Mouse (Mus musculus) retina, embryonic 14.5 days (tissue): ENCODE data around the gene Bcl2l15.
"Not testable (repeated sequence)": the region's sequence is repeated elsewhere in the genome, so short reads cannot be mapped to it uniquely, and the experiment has no call there.

Experiments
- DNase-seq: peaks from one replicate; pipeline ENCODE4 v3.0.0-alpha.2; 2015; ENCODE audit warnings: low spot score

Bcl2l15 gene

DNA sequence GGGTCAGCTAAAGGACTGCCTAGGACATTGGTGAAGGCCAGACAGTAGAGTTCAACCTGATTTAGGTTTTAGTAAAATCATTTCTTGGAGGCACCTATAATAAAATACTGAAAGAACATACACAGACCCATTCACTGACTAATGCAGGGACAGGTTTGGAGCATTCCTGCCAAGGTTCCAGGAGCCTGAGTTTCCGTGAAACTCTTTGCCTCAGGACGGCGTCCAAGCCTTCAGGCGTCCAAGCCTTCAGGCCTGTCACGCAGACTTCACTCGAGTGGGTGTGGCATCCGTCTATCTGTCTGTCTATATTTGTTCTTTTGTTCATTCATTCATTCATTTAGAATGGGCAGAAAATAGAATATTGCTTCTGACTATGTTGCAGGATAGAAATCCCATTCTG is 1.3 kb upstream of the Bcl2l15 start:
- no peak for DNase-seq

DNA sequence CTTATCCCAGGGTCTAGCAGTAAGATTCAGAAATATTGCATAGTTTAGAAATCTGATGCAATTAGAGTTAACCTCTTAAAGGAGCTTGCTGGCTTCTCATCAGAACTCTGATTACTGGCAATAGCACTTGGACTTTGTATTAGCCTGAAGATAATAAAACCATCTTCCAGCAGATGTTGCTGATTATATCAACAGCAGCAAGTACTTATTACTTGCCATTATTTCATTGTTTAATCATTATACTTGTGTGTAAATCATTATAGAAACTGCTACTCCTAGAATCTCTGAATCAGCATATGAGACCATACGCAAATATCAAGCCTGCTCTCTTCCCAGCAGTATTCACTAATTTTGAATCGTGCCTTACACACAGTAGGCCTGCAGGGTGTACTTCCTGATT is 1.6 kb downstream of the Bcl2l15 start:
- no peak for DNase-seq

DNA sequence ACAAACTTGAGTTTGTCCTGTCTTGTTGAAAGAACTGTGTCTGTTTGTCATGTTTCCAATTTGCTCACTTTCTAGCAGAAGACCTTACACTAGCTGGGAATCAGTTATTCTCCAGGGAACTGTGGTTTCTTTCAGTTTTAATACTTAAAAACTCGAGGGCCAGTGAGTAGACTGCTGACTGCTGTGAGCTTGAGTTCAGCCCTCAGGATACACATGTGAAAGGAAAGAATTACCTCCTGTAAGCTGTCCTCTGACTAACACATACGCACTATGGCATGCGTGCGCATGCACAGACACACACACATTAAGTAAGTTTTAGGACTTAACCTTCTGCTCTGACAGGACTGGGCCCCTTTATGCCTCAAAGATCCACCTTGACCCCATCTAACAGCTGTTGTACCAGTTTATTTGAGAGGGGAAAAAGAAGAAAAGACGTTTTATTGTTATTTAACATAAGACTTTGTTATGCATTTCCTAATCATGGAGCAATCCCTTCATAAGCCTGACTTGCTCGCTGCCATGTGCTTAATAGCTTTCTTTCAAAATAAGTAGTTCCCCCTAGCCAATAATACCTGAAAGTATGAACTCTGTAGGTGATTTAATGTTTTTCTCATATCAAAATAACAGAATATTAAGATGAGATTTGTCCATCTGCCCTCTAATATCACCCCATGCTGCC is 3.0 kb downstream of the Bcl2l15 start:
- no peak for DNase-seq

DNA sequence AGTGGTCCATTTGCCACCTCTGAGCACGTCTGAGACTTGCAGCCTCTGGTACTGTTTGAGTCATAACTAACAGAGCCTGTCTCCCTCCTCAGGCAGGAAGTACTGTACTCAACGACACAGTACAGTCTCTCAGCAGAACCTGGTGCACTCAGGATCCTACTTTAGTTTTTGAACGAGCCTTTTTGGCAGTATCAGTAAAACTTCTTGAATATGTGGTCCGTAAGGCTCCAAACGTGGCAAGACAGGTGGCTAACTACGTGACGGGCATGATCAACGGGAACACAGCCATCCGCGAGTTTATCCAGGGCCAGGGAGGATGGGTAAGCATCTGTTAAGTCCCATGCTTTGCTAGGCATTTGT is 3.5 kb downstream of the Bcl2l15 start:
- DNase-seq: no peak

DNA sequence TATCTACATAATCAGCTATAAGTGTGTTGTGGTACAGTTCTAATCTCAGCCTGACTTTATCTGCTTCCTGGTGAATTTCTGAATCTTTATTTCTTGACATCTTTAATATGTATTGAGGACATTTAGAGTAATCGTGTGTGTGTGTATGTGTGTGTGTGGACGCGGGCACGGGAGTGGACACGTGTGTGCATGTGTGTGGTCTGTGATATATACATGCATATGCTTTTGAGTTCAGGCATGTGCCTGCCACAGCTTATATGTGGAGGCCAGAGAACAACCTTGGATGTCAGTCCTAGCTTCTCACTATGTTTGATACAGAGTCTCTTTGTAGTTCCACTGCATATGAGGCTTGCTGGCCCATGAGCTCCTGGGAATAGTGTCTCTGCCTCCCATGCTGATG is 4.1 kb downstream of the Bcl2l15 start:
- no peak for DNase-seq

DNA sequence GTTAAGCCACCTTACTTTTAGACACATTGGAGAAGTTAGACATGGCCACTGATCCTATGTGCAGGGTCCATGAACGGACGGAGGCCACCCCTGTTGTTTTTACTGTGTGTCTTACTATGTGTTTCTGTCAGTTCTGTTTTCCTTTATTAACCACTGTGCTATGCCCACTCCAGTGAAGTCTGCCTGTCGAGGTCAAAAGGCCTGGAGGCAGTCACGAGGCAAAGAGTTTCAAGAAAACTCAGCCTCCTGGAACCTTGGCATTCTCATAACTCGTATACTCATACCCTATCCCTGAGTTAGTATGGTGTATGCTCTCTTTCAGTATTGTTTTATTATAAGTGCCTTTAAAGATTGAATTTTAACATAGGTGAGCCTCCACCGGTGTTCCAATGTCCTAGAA is 7.3 kb downstream of the Bcl2l15 start:
- DNase-seq: no peak

DNA sequence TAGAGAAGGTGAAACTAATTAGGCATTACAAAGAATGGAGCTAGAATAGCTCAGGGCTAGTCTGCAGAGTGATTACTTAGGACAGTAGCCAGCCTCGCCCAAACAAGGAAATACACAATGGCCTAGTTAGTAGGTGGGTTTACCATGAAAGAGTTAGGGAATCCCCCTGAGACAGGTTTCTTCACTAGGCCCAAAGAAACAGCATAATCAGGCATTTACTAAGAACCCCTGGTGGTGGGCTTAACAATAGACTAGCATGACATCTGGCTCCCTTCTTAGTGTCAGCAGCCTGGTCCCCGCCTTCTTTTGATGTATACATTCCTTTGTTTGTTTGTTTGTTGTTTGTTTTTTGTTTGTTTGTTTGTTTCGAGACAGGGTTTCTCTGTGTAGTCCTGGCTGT is 7.8 kb downstream of the Bcl2l15 start:
- DNase-seq: not testable (repeated sequence)

DNA sequence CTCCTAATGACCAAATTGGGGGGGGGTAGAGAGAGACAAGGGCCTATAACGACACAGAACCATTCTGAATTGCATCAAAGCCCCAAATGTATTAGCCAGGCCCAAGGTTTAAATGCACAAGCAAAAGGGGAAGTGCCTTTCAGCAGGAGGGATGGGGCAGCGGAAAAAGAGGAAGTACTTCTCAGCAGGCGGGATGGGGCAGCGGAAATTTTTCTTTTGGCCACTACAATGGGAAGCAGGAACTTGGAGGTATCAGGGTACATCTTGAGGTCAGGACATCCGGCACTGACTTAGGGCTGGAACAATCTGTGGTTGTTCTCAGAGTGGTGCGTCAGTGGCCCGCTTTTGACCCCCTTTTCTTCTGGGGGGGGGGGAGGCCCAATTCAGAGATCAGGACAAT is 8.5 kb downstream of the Bcl2l15 start:
- DNase-seq: not testable (repeated sequence)

DNA sequence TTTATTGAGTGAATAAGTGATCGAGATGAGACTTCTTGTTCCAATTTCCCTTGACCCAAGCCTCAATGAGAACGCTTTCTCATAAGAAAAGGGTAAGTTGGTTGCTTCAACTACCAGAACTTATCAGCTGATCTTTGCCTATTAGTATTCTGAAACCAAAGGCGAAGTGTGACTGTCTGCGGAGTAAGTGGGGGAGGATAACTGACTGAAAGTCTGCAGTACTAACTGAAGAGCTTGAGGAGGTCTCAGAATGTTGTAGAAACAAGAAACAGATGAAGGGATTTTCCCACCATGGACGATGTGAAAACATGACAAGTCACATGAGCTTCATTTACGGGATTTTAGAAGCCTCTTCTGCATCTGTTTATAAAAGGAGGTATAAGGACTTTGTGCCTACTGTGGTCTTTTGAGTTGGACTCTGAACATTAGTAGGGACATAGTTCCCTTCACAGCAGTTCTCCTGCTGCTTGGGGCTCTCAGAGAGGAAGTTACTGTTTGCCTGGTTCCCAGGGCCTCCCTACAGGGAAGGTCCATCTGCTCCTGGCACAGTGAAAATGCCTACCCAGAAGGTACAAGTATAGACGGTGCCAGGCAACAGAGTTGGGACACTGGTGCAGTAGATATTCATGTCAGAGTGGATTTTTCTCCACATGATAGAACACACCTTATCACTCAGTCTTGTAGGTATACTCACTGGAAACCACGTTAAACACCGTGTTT is 18.4 kb downstream of the Bcl2l15 start:
- no peak for DNase-seq

DNA sequence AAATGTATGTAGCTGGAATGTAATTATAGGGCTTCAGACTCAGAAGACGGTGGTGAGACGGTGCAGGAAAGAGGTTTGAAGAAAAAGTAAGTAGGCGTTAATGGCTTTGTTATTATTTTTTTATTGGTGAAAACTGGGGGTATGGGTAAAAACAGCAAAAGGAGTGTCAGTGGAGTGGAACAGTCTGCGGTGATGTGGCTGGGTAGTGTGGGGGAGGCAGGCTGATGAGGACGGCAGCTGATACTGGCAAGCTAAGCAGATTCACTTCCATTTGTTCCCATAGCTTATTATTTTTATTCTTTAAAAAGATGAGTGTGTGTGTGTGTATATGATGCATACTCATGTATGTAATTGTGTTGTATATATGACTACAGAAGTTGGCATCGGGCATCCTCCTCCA is 19.1 kb downstream of the Bcl2l15 start:
- DNase-seq: no peak

DNA sequence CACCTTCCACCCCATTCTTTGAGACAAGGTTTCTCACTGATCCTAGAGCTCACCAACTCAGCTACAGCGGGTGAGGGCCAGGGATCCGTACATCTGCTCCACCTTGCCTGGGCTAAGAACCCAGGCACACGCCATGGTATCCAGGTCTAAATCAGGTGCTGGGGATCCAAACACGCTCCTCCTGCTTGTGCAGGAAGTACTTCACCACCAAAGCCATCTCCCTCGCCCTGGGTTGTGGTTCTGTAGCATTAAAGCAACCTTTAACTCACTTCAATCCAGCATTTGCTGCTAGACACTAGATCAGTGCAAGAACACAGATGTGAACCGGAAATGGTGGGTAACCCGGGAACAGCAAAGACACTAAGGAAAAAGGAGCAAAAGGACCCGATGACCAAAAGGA is 19.5 kb downstream of the Bcl2l15 start:
- DNase-seq: no peak

DNA sequence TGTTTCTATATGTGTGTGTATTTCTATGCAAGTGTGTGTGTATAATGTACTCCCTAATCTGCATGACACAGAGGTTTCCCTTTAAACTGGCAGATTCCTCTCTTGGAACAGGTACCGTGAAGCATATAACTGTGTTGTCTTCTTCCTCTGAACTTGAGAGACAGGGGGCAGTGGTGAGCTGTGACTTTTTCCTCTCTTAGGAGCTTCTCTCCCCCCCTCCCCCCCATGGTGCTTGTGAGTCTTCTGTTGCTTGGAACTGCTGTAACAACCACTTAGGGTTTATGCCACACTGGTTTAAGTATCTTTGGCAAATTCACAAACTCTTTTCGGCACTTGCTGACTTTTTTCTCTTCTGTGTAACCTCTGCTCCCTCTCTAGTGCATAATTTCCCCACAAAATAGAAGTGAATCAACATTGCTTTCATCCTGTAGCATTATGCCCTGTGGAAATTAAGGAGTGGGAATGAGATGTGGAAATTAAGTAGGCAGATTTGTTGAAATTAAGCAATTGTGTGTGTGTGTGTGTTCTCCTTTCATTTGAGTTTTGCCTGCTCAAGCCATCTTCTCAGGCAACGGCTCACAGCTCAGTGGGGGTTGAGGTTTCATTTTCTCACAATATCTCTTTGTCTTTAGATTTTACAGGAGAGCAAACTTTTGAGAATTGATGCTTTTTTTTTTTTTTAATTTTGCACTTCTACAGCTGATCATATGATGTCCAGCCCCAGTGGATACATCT is 20.3 kb downstream of the Bcl2l15 start:
- peak; percentile 61 for DNase-seq

DNA sequence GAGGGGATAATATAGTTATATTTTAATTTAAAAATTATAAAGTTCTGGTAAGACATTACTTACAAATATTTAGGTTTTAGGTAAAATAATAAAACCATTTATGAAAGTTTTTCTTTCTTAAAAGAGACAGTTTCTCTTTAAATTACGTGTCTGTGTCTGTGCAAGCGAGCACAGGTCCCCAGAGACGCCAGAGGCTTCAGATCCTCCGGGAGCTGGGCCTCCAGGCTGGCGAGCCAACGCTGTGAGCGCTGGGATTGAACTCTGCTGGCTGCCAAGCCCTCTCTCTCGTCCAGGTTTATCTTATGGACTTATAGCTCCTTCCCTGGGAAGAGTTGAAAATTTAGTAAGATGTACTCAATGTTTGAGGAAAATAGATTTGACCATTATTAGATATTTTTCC is 21.4 kb downstream of the Bcl2l15 start:
- DNase-seq: no peak

DNA sequence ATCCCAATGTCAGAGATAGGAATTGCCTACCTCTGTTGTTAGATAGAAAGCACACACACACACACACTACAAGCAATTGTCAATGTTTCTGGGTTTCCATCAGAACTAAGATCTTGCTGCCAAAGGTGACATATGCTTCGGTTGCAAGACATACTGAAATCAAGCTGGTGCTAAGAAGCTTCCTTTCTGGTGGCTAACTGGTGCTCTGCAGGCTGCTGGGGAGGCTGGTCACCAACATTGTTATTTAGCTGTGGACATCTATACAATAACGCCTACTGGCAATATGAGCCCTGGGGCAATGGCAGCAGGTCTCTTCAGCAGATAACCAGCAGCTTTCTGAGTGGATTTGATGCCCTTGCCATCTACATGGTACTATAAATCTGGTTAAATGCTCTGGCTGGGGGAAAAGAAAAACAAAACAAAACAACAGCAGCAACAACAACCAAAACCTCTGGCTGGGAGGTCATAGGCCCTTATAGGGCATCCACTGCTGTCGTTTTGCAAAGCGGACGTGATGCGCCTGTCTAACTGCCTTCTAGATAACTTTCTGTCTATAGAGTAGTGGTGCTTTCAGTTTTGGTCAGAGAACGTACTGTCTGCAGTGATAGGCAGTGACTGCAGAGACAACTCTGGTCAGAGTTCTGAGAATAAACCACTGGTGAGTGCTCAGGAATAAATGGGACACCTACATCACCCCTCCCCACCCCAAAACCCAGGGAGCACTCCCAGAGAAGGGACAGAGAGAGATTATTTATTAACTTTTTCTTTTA is 24.8 kb downstream of the Bcl2l15 start:
- no peak for DNase-seq

DNA sequence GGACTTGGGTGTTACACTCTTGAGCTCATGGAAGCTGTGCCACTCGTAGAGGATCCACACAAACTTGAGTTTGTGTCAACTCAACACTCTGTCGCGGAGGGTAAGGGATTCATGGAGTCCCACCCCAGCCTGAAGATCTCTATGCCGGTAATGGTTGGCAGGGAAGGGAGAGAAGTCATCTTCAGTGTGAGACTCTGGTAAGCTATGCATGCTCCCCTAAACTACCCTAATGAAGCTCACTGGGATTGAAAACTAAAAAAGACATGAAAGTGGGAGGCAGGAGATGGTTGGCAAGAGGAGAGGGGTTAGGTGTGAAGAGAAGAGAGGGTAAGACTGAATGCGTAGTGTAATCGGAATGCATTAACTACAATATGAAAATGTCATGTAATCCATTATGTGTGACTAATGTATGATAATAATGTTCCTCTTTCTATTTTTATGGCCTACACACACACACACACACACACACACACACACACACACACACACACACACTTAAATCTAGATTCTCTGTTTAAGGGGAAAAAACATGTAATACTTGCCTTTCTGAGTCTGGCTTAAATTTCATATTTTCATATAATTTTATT is 25.7 kb downstream of the Bcl2l15 start:
- no peak for DNase-seq

DNA sequence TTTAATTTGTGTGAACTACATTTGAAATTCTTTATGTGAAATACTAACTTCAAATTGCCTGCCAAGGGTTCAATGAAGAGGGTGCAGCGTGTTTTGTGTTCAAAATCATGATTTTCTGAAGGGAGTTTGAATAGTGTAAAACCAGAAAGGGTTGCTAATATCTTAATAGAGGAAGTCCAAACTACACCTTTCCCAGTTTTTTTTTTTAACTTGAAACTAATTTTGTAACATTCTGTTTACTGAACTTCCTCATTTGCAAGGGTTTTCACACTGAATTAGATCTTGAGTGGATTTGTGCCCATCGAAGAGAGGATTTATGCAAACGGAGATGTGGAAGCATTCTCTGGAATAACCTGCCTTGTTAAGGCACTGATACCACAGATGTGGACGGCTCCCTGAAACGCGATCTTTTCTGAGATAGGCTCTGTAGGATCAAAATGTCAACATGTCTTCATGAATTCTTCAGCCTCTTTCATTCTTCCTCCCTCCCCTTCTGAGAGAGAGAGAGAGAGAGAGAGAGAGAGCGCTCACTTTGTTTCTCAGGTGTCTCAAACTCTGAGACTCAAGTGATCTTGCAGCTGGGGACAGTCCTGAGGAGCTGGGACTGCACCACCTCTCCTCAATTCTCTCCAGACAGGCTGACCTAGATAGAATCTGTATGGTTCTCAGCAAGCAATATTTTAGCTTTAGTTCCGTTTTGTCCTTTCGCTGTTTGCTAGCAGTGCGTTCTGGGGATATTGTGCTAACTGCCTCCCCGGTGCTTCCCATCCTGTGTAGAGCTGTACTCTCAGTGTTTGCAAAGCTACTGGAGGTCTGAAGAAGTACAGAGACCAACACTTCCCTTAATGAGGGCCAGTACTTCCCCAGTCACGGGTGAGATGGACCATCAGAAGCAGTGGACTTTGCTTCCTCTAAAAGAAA is 26.7 kb downstream of the Bcl2l15 start, which contains the start of gene Ptpn22:
TSS of gene Ptpn22 (plus strand) at position 915 of the 921 bp plus-strand sequence.
- DNase-seq: no peak

DNA sequence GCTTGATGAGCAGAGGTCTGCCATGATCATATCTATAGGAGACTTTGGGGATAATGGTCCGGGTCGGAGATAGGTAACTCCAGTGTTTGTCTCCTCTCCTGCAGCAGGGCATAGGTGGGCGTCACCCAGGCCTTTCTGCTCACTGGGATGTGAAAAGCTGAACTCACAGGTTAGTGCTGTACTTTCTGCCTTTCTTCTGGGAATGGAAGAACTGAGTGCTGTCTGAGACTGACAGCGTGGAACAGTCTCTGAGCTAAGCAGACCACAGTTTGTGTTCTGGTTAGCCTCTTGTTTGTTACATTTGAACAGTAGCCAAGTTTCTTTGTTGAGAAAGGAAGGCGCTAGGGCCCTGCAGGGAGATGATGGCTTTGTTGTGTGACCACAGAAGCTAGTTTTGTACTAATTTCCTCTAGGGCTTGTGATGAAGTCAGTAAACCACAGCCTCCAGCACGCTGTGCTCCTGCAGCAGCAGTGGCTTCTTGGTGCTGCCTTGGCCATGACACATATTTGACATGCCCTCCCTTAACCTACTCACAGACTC is 27.5 kb downstream of the Bcl2l15 start:
- DNase-seq: no peak

DNA sequence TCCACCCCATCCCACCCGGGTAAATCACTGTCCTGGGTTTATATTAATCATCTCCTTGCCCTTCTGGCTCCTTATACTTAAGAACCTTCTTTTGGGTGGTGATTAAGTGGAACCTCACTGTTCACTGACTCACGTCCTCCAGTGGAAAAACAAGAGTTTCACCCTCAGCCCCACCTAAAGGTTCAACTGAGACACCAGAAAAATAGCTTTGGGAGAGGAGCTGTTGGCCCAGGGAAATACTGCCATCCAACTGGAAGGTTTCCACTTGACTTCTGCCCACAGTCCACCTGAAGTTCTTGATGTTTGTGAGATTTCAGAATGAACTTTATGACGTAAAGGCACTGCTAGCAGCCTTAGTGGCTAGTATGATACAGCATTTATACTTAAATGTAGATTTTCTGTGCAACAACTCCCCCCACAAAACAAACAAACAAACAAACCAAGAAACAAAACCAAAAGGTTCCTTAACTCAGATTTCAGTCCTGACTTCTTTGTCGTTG is 30.4 kb downstream of the Bcl2l15 start:
- DNase-seq: no peak

DNA sequence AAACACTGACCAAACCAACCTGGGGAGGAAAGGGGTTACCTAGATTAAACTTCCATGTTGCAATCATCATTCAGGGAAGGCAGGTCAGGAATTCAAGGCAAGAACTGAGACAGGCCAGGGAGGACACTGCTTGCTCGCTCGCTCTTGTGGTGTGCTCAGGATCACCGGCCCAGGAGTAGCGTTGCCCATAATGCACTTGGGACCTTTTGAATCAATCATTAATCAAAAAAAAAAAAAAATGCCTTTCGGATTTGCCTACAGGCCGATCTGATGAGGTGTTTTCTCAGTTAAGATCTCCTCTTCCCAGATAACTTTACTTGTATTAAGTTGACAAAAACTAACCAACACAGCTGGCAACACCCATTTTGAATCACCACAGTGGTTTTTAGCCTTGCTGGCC is 31.8 kb downstream of the Bcl2l15 start:
- no peak for DNase-seq

DNA sequence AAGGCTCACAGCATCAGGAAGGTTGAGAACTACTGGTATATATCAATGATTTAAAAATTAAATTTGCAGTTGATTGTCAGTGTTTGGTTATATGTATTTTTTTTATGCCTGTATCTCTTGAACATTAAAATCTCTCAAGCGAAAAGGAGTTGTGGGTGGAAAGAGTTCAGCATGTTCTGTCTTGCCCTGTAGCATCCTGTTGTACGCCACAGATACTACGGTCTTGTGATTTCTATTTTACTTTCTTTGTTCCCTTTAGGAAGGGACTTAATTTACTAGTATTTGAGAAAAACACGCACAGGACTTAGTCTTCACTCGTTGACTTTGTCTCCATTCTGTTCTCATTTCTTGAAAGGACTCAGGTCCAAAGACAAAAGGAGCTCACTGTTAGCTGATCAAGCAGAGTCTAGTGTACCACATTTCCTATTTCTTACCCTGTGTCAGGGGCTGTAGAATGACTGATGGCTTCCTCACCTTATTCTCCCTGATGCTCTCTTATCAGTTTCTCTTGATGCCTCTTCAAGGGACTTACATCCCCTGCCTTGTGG is 35.1 kb downstream of the Bcl2l15 start:
- no peak for DNase-seq
